Mouse (Mus musculus): Measurements from ENCODE around the gene Best1. TPM values are rescaled to one million over a fixed set of nuclear protein-coding genes. Genes with fewer than 3 reads are reported as not detected.
"Not testable (repeated sequence)": the region's sequence is repeated elsewhere in the genome, so short reads cannot be mapped to it uniquely, and the experiment has no call there.

Gene Best1
- polyA plus RNA-seq, 1 experiment from 2014 or later, result 2.3 TPM

DNA sequence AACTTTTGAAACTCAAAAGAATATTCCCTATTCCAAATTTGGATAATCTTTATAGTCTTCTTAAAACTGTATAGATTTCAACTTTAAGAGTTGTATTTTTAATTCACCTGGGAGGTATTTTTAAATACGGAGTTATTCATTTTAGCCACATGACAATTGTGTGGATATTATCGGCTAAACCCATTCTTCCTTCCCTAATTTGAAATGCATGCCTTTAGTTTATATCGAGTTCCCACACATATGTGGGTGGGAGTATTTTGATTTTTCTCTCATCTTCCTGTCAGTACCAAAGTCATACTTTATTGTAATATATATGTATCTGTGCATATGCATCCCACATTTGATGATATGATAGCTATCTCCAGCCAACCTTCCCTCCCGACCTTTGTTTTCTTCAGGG, 21.2 kb downstream of the Best1 start, which contains the start of gene Fth1:
Gene Fth1 (plus strand): TSS at position 341 of the 400 bp plus-strand sequence.
- no peaks in the 10 kb centered on the region for H3K9me3 ChIP-seq (ENCODE audit: control insufficient read depth, low read length)
- 90% methylated on average over 4 of the region's 4 CpGs for WGBS
- ATAC-seq (ENCODE audit: low FRiP score) (no peak), DNase-seq (ENCODE audit: low spot score) (no peak)
- H3K9ac ChIP-seq, result 0 out of 2 replicates have a peak within 1 kb of the TSS, but pooled peaks have one; percentile 72
- H3K27ac ChIP-seq, result no peak within 1 kb of the TSS; the same call in 1 of the 2 replicates
- no peaks in the 10 kb centered on the region for H3K27me3 ChIP-seq (ENCODE audit: control insufficient read depth, insufficient read depth, low read length)
- H3K4me1 ChIP-seq (replicated peaks; ENCODE audit: control insufficient read depth, insufficient read depth, low read length), result peaks cover 18% of the 10 kb centered on the region
- H3K36me3 ChIP-seq (replicated peaks; ENCODE audit: control insufficient read depth, insufficient read depth), result peaks cover 14% of the 10 kb centered on the region
- no peak within 1 kb of the TSS for H3K4me3 ChIP-seq (replicated peaks; ENCODE audit: low read length)
- H3K4me2 ChIP-seq (replicated peaks), result peak within 1 kb of the TSS; percentile 91; the same call in 1 of the 2 replicates

DNA sequence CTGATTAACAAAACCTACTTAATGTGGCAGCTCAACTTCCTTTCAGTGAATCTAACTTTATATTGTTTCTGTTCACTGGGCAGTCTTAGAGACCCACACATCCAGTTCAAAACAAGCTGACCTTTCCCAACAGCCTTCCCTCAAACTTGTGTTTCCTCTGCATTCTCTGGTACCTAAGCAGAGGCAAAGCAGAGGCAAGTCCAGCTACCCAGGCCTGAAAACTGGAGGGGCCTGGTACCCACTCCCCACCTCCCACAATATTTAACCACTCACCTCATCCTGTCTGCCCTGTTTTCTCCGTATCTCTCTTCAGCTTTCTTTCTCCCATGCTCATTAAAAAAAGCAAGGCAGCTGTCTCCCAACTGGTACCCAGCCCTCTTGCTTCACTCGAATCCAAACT, 22.3 kb downstream of the Best1 start:
- WGBS, result 83% methylated on average over 2 of the region's 2 CpGs
- Histone ChIP-seq H3K9ac (no peak overlapping the region), H3K4me3 (replicated peaks; ENCODE audit: low read length) (no peak overlapping the region), H3K9me3 (ENCODE audit: control insufficient read depth, low read length) (no peaks in the 10 kb centered on the region), H3K4me1 (replicated peaks; ENCODE audit: control insufficient read depth, insufficient read depth, low read length) (peaks cover 15% of the 10 kb centered on the region), H3K36me3 (replicated peaks; ENCODE audit: control insufficient read depth, insufficient read depth) (peaks cover 3% of the 10 kb centered on the region; the same call in 1 of the 2 replicates), H3K4me2 (replicated peaks) (no peak overlapping the region), H3K27me3 (ENCODE audit: control insufficient read depth, insufficient read depth, low read length) (no peaks in the 10 kb centered on the region), H3K27ac (no peak overlapping the region)
- DNase-seq (ENCODE audit: low spot score), result no peak
- no peak for ATAC-seq (ENCODE audit: low FRiP score)

DNA sequence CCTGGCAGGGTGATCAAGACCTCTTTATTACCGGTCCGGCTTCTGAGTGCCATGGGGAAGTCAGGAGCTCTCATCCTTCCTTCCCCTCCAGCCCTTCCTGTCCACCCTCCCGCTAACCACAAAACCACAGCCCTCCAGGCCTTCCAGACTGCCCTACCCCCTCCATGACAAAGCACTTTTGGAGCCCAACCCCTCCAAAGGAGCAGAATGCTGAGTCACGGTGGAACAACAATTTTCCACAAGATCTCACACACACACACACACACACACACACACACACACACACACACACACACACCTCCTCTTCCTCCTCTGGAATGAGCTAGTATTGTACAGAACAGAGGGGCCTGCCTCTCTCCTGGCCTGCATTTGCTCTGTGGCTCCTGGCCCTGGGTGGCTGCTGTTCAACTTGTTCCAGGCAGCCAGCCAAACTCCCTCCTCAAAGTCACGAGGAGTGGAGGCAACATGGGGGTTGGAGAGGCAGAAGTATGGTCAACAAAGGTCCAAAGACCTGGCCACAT, 22.9 kb downstream of the Best1 start:
- no peak for ATAC-seq (ENCODE audit: low FRiP score)
- Histone ChIP-seq H3K9me3 (ENCODE audit: control insufficient read depth, low read length) (no peaks in the 10 kb centered on the region), H3K36me3 (replicated peaks; ENCODE audit: control insufficient read depth, insufficient read depth) (no peaks in the 10 kb centered on the region), H3K9ac (no peak overlapping the region), H3K4me1 (replicated peaks; ENCODE audit: control insufficient read depth, insufficient read depth, low read length) (peaks cover 9% of the 10 kb centered on the region), H3K4me3 (replicated peaks; ENCODE audit: low read length) (no peak overlapping the region), H3K27ac (no peak overlapping the region), H3K27me3 (ENCODE audit: control insufficient read depth, insufficient read depth, low read length) (no peaks in the 10 kb centered on the region), H3K4me2 (replicated peaks) (no peak overlapping the region)
- no peak for DNase-seq (ENCODE audit: low spot score)
- WGBS, result 64% methylated on average over 5 of the region's 5 CpGs

DNA sequence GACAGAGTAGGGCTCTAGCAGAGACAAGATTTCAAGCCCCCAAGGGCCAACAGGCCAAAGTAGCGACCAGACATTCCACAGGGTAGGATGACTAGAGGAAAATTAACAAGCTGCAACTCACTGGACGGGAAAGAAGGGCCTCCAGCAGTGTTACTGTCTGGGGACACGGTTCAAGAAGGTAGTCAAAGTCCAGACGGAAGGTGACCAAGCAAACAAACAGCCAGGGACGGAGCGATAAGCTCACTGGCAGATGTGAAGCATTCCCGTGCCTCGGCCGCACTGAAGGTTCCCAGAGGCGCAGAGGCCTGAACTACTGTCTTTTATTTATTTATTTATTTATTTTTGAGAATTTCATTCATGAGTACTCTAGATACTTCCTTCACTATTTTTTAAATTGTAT, 24.3 kb downstream of the Best1 start:
- WGBS, result 85% methylated on average over 10 of the region's 10 CpGs

DNA sequence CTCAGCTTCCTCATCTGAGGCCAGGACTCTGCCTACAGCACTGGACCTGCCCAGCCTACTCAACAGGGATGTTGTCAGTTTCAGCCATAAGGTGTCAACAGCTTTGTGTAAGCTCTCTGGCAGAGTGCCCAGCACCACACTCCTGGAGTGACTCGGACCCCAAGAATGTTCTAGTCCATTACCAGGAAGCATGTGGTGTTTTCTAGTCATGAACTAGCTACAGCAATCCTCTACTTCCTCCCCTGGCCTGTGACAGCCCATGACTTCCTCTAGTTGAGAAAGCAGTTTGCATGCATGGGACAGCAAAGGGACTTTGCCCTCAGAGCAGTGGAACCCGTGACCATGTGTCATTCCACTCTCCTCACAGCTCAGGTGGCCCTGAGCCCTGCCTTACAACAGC, 26.6 kb downstream of the Best1 start:
- not testable (repeated sequence) for H3K4me2 ChIP-seq (replicated peaks); H3K4me3 ChIP-seq (replicated peaks; ENCODE audit: low read length); H3K27me3 ChIP-seq (ENCODE audit: control insufficient read depth, insufficient read depth, low read length); H3K36me3 ChIP-seq (replicated peaks; ENCODE audit: control insufficient read depth, insufficient read depth); H3K4me1 ChIP-seq (replicated peaks; ENCODE audit: control insufficient read depth, insufficient read depth, low read length); ATAC-seq (ENCODE audit: low FRiP score); DNase-seq (ENCODE audit: low spot score); H3K9me3 ChIP-seq (ENCODE audit: control insufficient read depth, low read length); H3K27ac ChIP-seq; H3K9ac ChIP-seq
- WGBS, result 68% methylated on average over 2 of the region's 2 CpGs

More for the DNA sequence above, 24.3 kb downstream of the Best1 start:
- H3K9me3 ChIP-seq (ENCODE audit: control insufficient read depth, low read length), result no peaks in the 10 kb centered on the region
- no peaks in the 10 kb centered on the region for H3K36me3 ChIP-seq (replicated peaks; ENCODE audit: control insufficient read depth, insufficient read depth)
- H3K27me3 ChIP-seq (ENCODE audit: control insufficient read depth, insufficient read depth, low read length), result no peaks in the 10 kb centered on the region
- ATAC-seq (ENCODE audit: low FRiP score) (no peak), DNase-seq (ENCODE audit: low spot score) (no peak)
- 0 out of 2 replicates have a peak, but pooled peaks cover 6% of the 10 kb centered on the region for H3K4me1 ChIP-seq (replicated peaks; ENCODE audit: control insufficient read depth, insufficient read depth, low read length)
- no peak overlapping the region for H3K4me2 ChIP-seq (replicated peaks)
- H3K9ac ChIP-seq, result no peak overlapping the region
- H3K4me3 ChIP-seq (replicated peaks; ENCODE audit: low read length), result no peak overlapping the region
- no peak overlapping the region for H3K27ac ChIP-seq

DNA sequence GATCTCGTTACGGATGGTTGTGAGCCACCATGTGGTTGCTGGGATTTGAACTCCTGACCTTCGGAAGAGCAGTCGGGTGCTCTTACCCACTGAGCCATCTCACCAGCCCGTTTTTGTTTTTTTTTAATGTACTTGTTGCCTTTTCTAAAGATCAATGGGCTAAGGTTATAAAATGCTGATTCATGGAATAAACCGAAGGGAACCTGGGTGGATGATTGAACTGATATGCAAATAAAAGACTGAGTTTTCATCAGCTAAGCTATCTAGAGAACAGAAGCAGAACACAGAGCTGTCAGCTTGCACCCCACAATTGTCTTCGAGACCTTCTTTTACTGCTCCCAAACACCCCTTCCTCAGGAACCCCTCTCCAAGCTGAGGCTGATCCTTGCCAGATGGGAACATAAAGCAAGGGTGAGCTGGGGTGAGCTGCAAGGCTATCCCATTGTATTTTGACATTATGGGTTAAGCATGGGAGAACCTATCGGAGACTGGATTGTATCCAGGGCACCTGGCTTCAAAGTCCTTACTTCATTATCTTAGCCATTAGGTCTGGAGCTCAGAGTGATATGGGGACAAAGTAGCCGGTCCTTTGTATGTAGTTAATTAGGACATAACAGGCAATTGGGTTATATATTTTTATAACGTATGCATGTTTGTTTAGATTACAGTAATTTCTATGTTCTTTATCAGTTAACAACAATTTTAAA, 33.2 kb downstream of the Best1 start:
- H3K4me2 ChIP-seq (replicated peaks), result no peak overlapping the region
- H3K27ac ChIP-seq, result no peak overlapping the region
- H3K36me3 ChIP-seq (replicated peaks; ENCODE audit: control insufficient read depth, insufficient read depth), result no peaks in the 10 kb centered on the region
- H3K9me3 ChIP-seq (ENCODE audit: control insufficient read depth, low read length), result no peaks in the 10 kb centered on the region
- no peak overlapping the region for H3K9ac ChIP-seq
- WGBS, result 78% methylated on average over 8 of the region's 10 CpGs
- no peak overlapping the region for H3K4me3 ChIP-seq (replicated peaks; ENCODE audit: low read length)
- DNase-seq (ENCODE audit: low spot score) (no peak), ATAC-seq (ENCODE audit: low FRiP score) (no peak)
- no peaks in the 10 kb centered on the region for H3K4me1 ChIP-seq (replicated peaks; ENCODE audit: control insufficient read depth, insufficient read depth, low read length)
- H3K27me3 ChIP-seq (ENCODE audit: control insufficient read depth, insufficient read depth, low read length), result no peaks in the 10 kb centered on the region

DNA sequence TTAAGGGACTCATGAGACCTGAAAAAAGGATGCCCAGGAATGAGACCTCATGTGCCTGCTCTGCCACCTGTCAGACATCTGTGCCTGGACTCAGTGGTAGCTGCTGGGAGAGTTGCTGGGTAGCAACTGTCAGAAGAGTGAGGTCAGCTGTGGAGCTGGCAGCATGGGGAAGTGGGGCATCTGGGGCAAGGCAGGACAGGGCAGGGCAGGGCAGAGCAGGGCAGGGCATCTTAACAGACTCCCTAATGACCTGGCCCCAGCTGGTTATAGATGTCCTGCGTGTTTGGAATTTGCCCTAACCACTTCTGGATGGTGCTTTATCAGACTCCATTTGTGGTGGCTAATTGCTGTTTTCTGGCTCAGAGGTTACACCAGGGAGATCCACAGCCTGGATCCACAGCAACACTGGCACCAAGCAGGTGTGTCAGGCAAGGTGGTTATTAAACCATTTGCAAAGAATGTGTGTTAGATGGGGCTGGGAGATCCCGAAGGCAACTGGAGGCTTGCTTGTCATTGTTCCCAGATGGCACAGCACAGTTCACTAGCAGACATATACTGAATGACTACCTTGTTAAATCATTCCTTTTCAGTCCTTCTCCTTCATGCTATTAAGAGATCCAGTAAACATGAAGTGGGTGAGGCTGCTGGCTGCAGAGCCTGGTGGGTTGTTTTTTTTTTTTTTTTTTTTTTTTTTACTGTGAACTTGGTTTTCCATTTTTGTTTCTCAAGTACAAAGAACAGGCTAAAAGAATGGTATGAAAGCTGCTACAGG, 35.2 kb downstream of the Best1 start:
- Histone ChIP-seq H3K27ac (no peak overlapping the region), H3K9me3 (ENCODE audit: control insufficient read depth, low read length) (no peaks in the 10 kb centered on the region), H3K4me2 (replicated peaks) (no peak overlapping the region), H3K4me1 (replicated peaks; ENCODE audit: control insufficient read depth, insufficient read depth, low read length) (no peaks in the 10 kb centered on the region), H3K27me3 (ENCODE audit: control insufficient read depth, insufficient read depth, low read length) (no peaks in the 10 kb centered on the region), H3K4me3 (replicated peaks; ENCODE audit: low read length) (no peak overlapping the region), H3K9ac (no peak overlapping the region), H3K36me3 (replicated peaks; ENCODE audit: control insufficient read depth, insufficient read depth) (no peaks in the 10 kb centered on the region)
- 57% methylated on average over 2 of the region's 2 CpGs for WGBS
- DNase-seq (ENCODE audit: low spot score), result no peak
- no peak for ATAC-seq (ENCODE audit: low FRiP score)

DNA sequence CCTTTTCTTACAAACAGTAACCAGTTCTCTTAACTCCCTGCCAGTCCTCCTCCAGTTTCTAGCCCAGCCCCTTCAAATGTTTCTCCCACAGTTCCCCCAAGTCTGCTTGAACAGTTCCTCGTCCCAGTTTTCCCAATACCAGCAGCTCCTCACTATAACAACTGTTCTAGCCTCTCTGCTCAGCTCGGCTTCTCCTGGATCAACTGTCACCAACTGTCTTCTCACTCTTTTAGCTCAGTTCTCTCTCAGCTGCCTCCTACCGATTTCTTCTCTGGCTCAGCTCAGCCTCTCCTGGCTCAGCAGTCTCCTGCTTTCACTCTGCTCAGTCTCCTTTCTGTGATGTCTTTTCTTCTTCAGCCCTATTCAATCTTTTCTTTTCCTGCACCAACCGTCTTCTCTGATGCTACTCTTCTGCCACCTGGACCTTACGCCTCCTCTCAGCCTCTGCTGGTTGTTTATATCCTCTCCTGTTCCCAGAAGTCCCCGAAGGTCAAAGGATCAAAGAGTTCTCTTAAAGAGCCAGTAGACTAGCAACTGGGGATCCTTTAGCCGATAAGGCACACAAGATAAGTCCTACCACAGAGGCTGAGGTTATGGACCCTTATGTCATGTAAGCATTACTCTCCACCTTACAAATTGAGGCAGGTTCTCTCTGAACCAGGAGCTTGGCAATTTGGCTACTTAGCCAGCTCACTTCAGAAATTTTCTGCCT, 37.1 kb downstream of the Best1 start:
- H3K27me3 ChIP-seq (ENCODE audit: control insufficient read depth, insufficient read depth, low read length), result no peaks in the 10 kb centered on the region
- 31% methylated on average over 7 of the region's 7 CpGs for WGBS

DNA sequence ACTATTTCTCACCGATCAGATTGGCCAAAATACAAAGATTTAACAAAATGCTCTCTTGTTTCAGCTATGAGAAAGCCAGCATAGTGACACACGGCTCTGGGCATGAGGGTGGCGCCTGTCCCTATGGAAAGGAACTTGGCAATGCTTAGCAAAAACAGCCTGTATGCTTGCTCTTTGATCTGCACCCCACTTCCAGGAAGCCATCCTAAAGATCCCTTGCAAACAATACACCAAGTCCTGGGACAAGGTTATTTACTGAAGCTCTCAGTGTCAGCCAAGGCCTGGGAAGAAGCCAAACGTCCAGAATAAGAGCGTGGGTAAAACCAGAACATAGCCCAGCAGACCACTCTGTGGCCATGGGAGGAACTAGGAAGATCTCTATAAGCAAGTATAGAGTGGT, 40.7 kb downstream of the Best1 start:
- ATAC-seq (ENCODE audit: low FRiP score) (no peak), DNase-seq (ENCODE audit: low spot score) (no peak)
- no peak overlapping the region for H3K27ac ChIP-seq
- no peaks in the 10 kb centered on the region for H3K4me1 ChIP-seq (replicated peaks; ENCODE audit: control insufficient read depth, insufficient read depth, low read length)
- H3K9me3 ChIP-seq (ENCODE audit: control insufficient read depth, low read length), result no peaks in the 10 kb centered on the region
- 81% methylated on average over 5 of the region's 5 CpGs for WGBS
- H3K4me2 ChIP-seq (replicated peaks), result no peak overlapping the region
- H3K27me3 ChIP-seq (ENCODE audit: control insufficient read depth, insufficient read depth, low read length), result no peaks in the 10 kb centered on the region
- H3K9ac ChIP-seq, result no peak overlapping the region
- H3K4me3 ChIP-seq (replicated peaks; ENCODE audit: low read length), result no peak overlapping the region
- H3K36me3 ChIP-seq (replicated peaks; ENCODE audit: control insufficient read depth, insufficient read depth), result no peaks in the 10 kb centered on the region

More for the DNA sequence above, 37.1 kb downstream of the Best1 start:
- Histone ChIP-seq H3K4me2 (replicated peaks) (no peak overlapping the region), H3K36me3 (replicated peaks; ENCODE audit: control insufficient read depth, insufficient read depth) (no peaks in the 10 kb centered on the region), H3K9me3 (ENCODE audit: control insufficient read depth, low read length) (no peaks in the 10 kb centered on the region), H3K27ac (no peak overlapping the region), H3K9ac (no peak overlapping the region), H3K4me3 (replicated peaks; ENCODE audit: low read length) (no peak overlapping the region), H3K4me1 (replicated peaks; ENCODE audit: control insufficient read depth, insufficient read depth, low read length) (no peaks in the 10 kb centered on the region)
- no peak for DNase-seq (ENCODE audit: low spot score)
- ATAC-seq (ENCODE audit: low FRiP score), result no peak

Measured in hindbrain, embryonic 14.5 days (tissue).